Mouse (Mus musculus) CD4-positive naive resting alpha-beta T cell, adult 57 days (primary cell): ENCODE results near the gene Gm5741. TPM values are rescaled to one million over a fixed set of nuclear protein-coding genes. Genes with fewer than 3 reads are reported as not detected.

Source experiments
- total RNA-seq: library from RNA; stranded (reverse); gene quantifications from one replicate; pipeline ENCODE4 v1.2.4, GENCODE M21; 2023

Gene Gm5741
- total RNA-seq: not detected

GRCm38 (mm10) chr8:85067982-85068381 is at the start of gene Gm5741:
TSS of gene Gm5741 (minus strand) at chr8:85067982.

DNA sequence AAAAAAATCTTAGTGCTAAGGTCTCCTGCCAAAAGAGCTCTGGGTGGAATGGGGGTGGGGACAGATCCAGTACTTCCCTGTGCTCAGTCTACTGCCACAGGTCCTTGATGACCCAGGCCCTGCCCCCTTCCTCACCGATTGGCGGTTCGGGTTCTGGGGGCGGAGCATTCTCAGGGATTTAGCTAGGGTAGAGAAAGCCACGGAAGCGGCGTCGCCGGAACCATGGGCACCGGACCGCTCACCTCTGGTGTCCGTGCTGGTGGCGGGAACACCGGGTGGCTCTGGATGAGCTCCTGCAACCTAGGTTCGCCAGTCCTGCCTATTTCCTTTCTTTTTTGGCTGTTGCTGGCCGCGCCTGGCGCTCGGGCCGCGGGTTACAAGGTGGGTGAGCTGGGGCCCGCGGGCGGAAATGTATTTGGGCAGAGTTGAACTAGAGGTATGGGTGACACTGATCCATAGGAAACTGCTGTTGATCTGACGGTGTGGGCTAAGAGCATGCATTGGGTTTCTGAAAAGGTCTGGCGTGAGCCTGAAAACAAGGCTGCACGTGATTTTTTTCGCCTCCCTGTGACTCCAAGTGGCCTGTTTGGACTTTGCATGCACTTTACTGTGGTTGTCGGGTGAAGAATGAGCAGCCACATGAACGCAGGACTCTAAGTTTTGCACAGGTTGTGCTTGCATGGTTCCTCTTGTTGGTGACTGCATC is 15.5 kb upstream of the Gm5741 start, which contains the start of gene Man2b1:
TSS of gene Man2b1 (plus strand) at position 163 of the 706 bp plus-strand sequence.

DNA sequence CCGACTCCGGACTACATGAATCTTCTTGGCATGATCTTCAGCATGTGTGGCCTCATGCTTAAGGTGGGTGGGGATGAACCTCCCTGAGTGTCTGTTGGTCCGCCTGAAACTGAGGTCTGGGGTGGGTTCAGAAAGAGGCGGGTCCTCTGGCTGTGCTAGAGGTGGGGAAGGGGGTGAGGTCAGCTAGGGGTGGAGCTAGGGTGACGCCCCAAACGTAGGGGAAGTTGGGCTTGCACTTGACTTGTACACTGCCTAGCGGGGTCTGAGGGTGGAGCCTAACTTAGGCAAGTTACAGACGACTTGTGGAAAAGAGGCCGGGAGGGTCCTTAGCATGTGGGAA is 13.4 kb upstream of the Gm5741 start, which contains the start of gene Wdr83:
TSS of gene Wdr83 (minus strand) at position 91 of the 340 bp plus-strand sequence.

DNA sequence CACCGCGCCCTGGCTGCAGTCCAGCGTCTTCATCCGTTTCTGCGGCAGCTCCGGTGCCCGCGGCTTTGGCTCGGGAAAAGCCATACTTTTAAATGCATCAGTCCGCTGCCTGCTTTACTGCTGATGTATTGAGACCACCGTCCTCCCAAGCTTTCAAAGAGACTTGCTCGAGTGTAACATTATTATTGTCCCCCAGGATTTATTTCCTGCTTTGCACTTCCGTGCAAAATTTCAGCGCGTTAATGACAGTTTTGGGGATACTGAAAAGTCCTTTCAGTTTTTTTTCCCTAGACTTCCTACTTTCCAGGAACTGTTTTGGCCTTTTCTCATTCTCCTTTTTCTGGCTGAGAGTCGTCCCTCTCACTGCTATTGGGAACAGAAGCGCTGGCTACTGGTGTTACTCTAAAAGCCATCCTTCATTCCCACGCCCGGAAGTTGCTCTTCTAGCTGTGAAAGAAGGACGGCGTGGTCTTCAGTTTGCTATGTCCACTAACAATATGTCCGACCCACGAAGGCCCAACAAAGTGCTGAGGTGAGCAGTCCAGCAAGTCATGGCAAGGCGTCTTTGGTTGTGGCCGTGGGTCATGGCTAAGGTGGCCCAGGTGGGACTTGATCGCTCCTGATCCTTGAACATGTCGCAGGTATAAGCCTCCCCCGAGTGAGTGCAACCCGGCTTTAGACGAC is 12.9 kb upstream of the Gm5741 start, which contains the start of gene Wdr83os:
TSS of gene Wdr83os (plus strand) at position 209 of the 684 bp plus-strand sequence.

GRCm38 (mm10) chr8:85071514-85072281 is 3.9 kb upstream of the Gm5741 start, which contains the start of gene Dhps:
TSS of gene Dhps (plus strand) at chr8:85071757.

DNA sequence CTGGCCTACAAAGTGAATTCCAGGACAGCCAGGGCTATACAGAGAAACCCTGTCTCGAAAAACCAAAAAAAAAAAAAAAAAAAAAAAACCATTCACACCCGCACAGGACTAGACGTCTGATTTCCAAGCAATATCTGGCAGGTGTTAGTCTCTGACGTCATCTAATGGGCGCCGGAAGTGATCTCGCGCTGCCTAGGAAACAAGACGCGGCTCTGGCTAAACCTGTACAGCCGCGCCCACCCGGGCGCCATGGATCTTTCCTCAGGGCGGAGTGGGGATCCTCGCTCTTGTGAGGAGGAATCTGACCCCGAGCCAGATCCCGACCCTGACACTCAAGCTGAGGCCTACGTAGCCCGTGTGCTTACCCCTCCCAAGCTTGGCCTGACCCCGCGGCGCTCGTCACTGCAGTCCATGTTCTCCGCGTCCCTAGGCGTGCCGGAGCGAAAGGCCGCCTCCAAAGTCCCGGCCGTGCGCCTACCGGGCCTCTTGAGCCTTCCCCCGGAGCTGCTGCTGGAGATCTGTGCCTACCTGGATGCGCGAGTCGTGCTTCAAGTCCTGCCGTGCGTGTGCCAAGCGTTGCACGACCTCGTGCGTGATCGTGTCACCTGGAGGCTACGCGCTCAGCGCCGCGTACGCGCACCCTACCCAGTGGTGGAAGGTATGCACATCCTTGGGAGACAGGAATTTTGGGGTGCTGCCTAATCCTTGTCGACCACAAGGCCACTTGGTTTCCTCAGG is 7.7 kb downstream of the Gm5741 start, which contains the start of gene Fbxw9:
TSS of gene Fbxw9 (plus strand) at position 177 of the 738 bp plus-strand sequence.

DNA sequence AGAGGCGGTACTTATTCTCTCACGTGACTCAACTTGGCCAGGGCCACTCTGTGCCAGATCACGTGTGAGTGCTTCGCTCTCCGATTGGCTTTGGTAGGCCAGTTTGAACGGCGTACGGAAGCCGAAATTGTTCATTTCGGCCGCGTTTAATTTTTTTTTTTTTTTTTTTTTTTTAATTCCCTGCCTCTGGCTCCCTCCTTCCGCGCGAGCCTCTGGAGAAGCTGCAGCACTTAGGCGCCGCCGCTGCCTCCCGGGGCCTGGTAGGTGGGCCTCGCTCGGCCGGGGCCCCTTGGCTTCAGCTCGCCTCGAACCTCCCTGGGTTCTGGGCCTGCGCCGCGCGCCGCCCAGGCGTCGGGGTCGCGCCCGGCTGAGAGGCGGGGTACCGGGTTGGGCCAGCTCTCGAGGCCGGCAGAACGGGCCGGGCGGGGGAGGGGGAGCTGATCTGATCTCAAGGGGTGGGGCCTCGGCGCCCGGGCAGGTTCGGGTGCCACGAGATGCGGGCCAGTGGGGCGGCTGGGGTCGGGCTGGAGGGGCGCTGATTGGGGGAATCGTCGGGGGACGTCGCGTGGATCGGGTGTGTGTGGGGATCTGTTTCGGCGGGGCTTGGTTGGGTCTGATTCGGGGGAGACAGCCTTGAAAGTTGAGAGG is 30.9 kb downstream of the Gm5741 start, which contains the start of gene Tnpo2:
TSS of gene Tnpo2 (plus strand) at position 198 of the 648 bp plus-strand sequence.

DNA sequence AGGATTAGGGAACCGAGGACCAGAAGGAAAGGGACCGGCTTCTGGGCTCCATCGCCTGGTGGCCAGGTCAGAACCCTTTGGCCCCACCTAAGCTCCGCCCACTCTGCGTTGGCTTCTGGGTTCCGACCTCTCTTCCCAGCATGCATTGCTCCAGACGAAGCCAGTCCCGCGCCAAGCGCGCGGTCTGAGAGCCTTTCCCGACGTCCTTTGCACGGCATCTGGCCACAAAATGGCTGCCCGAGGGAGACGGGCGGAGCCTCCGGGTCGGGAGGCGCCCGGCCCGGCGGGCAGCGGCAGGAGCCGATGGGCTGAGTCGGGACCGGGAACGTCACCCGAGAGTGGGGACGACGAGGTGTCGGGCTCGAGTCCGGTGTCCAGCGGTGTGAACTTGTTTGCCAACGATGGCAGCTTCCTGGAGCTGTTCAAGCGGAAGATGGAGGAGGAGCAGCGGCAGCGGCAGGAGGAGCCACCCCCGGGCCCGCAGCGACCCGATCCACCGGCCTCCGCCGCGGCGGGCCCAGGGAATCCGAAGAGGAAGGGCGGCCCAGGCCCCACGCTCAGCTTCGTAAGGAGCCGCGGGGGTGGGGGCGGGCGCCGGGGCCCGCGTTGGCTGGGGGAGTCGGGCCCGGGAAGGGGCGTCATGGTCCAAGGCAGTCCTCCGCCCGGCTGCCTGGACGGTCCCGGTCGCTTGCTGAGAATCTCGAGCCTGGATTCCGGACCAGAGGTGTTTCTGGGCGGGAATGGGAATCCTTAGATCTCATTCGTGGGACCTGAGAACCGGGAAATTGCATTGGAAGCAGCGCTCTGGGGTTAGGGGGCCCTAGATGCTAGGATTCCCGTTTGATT is 40.9 kb downstream of the Gm5741 start, which contains the start of gene Trir:
TSS of gene Trir (plus strand) at position 154 of the 846 bp plus-strand sequence.

GRCm38 (mm10) chr8:85025098-85025932 is 42.5 kb downstream of the Gm5741 start, which contains the start of gene Asna1:
TSS of gene Asna1 (minus strand) at chr8:85025281.

Other genes with a start within 250 kb of the Gm5741 start
- 4.1 TPM for gene Dand5, start 245.2 kb downstream of the Gm5741 start, total RNA-seq
- 16.4 TPM for gene Gadd45gip1, start 236.5 kb downstream of the Gm5741 start, total RNA-seq
- 61.8 TPM for gene Rad23a, start 227.3 kb downstream of the Gm5741 start, total RNA-seq
- 437 TPM for gene Calr, start 221.0 kb downstream of the Gm5741 start, total RNA-seq
- gene Farsa, start 211.0 kb downstream of the Gm5741 start, total RNA-seq: 69.8 TPM
- gene Syce2, start 195.9 kb downstream of the Gm5741 start, total RNA-seq: 5.5 TPM
- 23.6 TPM for gene Gcdh, start 174.1 kb downstream of the Gm5741 start, total RNA-seq
- not detected for gene Klf1, start 166.1 kb downstream of the Gm5741 start, total RNA-seq
- gene Dnase2a, start 159.4 kb downstream of the Gm5741 start, total RNA-seq: 13.4 TPM
- 0.41 TPM for gene Mast1, start 130.6 kb downstream of the Gm5741 start, total RNA-seq
- not detected for gene Rtbdn, start 121.0 kb downstream of the Gm5741 start, total RNA-seq
- gene Gm49661, start 98.5 kb downstream of the Gm5741 start, total RNA-seq: not detected
- 60.2 TPM for gene Prdx2, start 98.4 kb downstream of the Gm5741 start, total RNA-seq
- gene Rnaseh2a, start 98.2 kb downstream of the Gm5741 start, total RNA-seq: 43.4 TPM
- 1,875 TPM for gene Junb, start 89.3 kb downstream of the Gm5741 start, total RNA-seq
- gene Hook2, start 77.4 kb downstream of the Gm5741 start, total RNA-seq: 3.1 TPM
- gene Best2, start 53.5 kb downstream of the Gm5741 start, total RNA-seq: not detected
- gene Asna1, start 42.7 kb downstream of the Gm5741 start, total RNA-seq: 56.3 TPM
- gene Trir, start 41.2 kb downstream of the Gm5741 start, total RNA-seq: 195 TPM
- 70.3 TPM for gene Tnpo2, start 31.1 kb downstream of the Gm5741 start, total RNA-seq
- 6.9 TPM for gene Fbxw9, start 7.9 kb downstream of the Gm5741 start, total RNA-seq
- 92.1 TPM for gene Dhps, start 3.8 kb upstream of the Gm5741 start, total RNA-seq
- gene Wdr83os, start 12.8 kb upstream of the Gm5741 start, total RNA-seq: 63.3 TPM
- gene Wdr83, start 13.3 kb upstream of the Gm5741 start, total RNA-seq: 15.2 TPM
- 114 TPM for gene Man2b1, start 15.3 kb upstream of the Gm5741 start, total RNA-seq
- 0.35 TPM for gene Zfp791, start 55.1 kb upstream of the Gm5741 start, total RNA-seq
- not detected for gene Cks1brt, start 83.9 kb upstream of the Gm5741 start, total RNA-seq
- gene Olfr371, start 158.0 kb upstream of the Gm5741 start, total RNA-seq: not detected
- gene Orc6, start 231.7 kb upstream of the Gm5741 start, total RNA-seq: 39.8 TPM
- gene Vps35, start 231.8 kb upstream of the Gm5741 start, total RNA-seq: 57.4 TPM